Mouse (Mus musculus): ENCODE results near the gene Ucn3.

DNA sequence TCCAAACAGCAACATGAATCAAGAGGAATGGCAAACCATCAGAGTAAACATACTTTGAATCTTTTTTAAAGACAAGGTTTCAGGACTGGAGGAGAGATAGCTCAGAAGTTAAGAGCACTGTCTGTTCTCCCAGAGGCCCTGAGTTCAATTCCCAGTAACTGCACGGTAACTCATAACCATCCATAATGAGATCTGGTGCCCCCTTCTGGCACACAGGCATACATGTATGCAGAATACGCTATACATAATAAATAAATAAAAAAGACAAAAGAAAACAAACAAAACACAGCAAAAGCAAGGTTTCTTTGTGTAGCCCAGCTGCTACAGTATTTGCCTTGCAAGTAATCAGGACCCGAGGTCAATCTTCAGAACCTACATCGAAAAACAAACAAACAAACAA lies 4.3 kb upstream of the Ucn3 start:
- TF ChIP-seq CTCF (IDR thresholded peaks at IDR 0.05; ENCODE audit: insufficient read depth, low read length) (no peak), POLR2A (IDR thresholded peaks at IDR 0.05; ENCODE audit: borderline replicate concordance, extremely low read depth, low read depth, low read length) (no peak)
